Mouse (Mus musculus) brain, embryonic 14.5 days (tissue): ENCODE measurements around the gene Gpbar1.

Experiments
- CTCF ChIP-seq: fragments of 200-500 bp; IDR thresholded peaks from 2 replicates; pipeline ENCODE4 v1.5.1; 2012; ENCODE audit warnings: inconsistent platforms, mild to moderate bottlenecking, moderate library complexity, borderline replicate concordance; ENCODE audit not compliant: insufficient read depth, insufficient read length; ENCODE audit errors: extremely low read depth
- POLR2A ChIP-seq: fragments of 200-500 bp; IDR thresholded peaks from 2 replicates; pipeline ENCODE4 v1.6.1; 2012; ENCODE audit warnings: mild to moderate bottlenecking, inconsistent platforms, borderline replicate concordance; ENCODE audit not compliant: poor library complexity, insufficient read depth, insufficient read length, severe bottlenecking; ENCODE audit errors: extremely low read depth

DNA sequence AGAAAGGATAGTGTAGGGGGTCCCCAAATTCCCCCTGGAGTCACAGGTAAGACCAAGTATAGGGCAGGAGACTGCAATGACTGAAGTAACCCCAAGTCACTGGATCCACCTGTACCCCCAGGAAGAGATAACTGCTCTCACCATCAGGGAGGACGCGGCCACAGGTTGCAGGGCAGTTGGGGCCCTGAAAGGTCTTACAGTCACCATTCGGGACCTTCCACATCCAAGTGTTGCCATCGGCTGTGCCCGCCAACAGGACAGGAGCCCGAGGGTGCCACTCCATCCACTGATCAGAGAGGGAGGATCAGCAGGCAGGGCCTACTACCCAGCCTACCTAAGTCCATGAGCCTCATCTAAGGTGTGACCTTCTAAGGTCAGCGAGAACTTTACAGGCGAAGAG is 3.5 kb downstream of the Gpbar1 start:
- TF ChIP-seq CTCF (no peak), POLR2A (no peak)
